Mouse (Mus musculus) myocyte (in vitro differentiated cells): ENCODE data around the gene Gm5447. TPM values are rescaled to one million over a fixed set of nuclear protein-coding genes. Genes with fewer than 3 reads are reported as not detected.

ENCODE experiments used
- H3K27me3 ChIP-seq: one replicate; pipeline ENCODE4 v1.6.1; 2011; ENCODE audit not compliant: control insufficient read depth, insufficient read depth, insufficient read length
- H3K36me3 ChIP-seq: one replicate; pipeline ENCODE4 v1.6.1; 2011; ENCODE audit not compliant: control insufficient read depth, insufficient read depth
- H3K4me2 ChIP-seq: one replicate; pipeline ENCODE4 v1.6.1; 2011; ENCODE audit warnings: low read depth, control low read depth
- H3K4me3 ChIP-seq: one replicate; pipeline ENCODE4 v1.5.1; 2011; ENCODE audit warnings: mild to moderate bottlenecking, control low read depth, moderate library complexity
- H3K79me2 ChIP-seq: one replicate; pipeline ENCODE4 v1.6.1; 2011; ENCODE audit not compliant: control insufficient read depth, insufficient read depth
- H3ac ChIP-seq: one replicate; pipeline ENCODE4 v1.6.1; 2011; ENCODE audit not compliant: control insufficient read depth, insufficient read length
- CEBPB ChIP-seq: IDR thresholded peaks from 2 replicates; pipeline ENCODE4 v1.6.1; 2011; ENCODE audit warnings: mild to moderate bottlenecking, moderate library complexity; ENCODE audit not compliant: poor library complexity, insufficient read depth, severe bottlenecking
- E2F4 ChIP-seq: IDR thresholded peaks from one replicate; pipeline ENCODE4 v1.6.1; 2011; ENCODE audit warnings: mild to moderate bottlenecking, control low read depth, moderate library complexity; ENCODE audit not compliant: insufficient read depth
- MAX ChIP-seq: IDR thresholded peaks from one replicate; pipeline ENCODE4 v1.6.1; 2011; ENCODE audit warnings: low read depth, mild to moderate bottlenecking, control low read depth
- MYOD1 ChIP-seq, 3 experiments: IDR thresholded peaks; one replicate each; pipeline ENCODE4 v1.6.1; 2011; ENCODE audit warnings: control low read depth in 2 of 3, low read depth in 2 of 3, mild to moderate bottlenecking in 2 of 3, moderate library complexity in 1 of 3; ENCODE audit not compliant: insufficient read length in 2 of 3, control insufficient read depth in 1 of 3
- MYOG ChIP-seq, 3 experiments: IDR thresholded peaks; one replicate each; pipeline ENCODE4 v1.6.1; 2011; ENCODE audit warnings: control low read depth in 2 of 3, low read depth in 2 of 3, mild to moderate bottlenecking in 2 of 3; ENCODE audit not compliant: insufficient read length in 2 of 3, control insufficient read depth in 1 of 3, insufficient read depth in 1 of 3
- POLR2A ChIP-seq: IDR thresholded peaks from one replicate; pipeline ENCODE4 v1.6.1; 2011; ENCODE audit warnings: low read depth, mild to moderate bottlenecking, control low read depth, moderate library complexity; ENCODE audit not compliant: insufficient read length
- POLR2AphosphoS2 ChIP-seq: IDR thresholded peaks from one replicate; pipeline ENCODE4 v1.6.1; 2011; ENCODE audit warnings: low read depth, control low read depth; ENCODE audit not compliant: insufficient read length
- REST ChIP-seq: IDR thresholded peaks from one replicate; pipeline ENCODE4 v1.6.1; 2011; ENCODE audit warnings: mild to moderate bottlenecking, control low read depth, moderate library complexity; ENCODE audit not compliant: insufficient read depth, insufficient read length
- SRF ChIP-seq: IDR thresholded peaks from one replicate; pipeline ENCODE4 v1.6.1; 2011; ENCODE audit warnings: low read depth; ENCODE audit not compliant: control insufficient read depth, insufficient read length
- TCF12 ChIP-seq: IDR thresholded peaks from one replicate; pipeline ENCODE4 v1.6.1; 2011; ENCODE audit warnings: mild to moderate bottlenecking, control low read depth; ENCODE audit not compliant: poor library complexity, insufficient read depth, severe bottlenecking
- TCF3 ChIP-seq: IDR thresholded peaks from one replicate; pipeline ENCODE4 v1.6.1; 2011; ENCODE audit warnings: low read depth, control low read depth; ENCODE audit not compliant: insufficient read length
- USF1 ChIP-seq: IDR thresholded peaks from one replicate; pipeline ENCODE4 v1.6.1; 2011; ENCODE audit warnings: low read depth, mild to moderate bottlenecking, control low read depth, moderate library complexity
- polyA plus RNA-seq: library from polyadenylated mRNA; unstranded; fragments of >200 nt; fragmentation: generic; extraction: Trizol; gene quantifications from one replicate; pipeline ENCODE4 v1.2.1, GENCODE M21; 2012; ENCODE audit warnings: missing spikeins

Gene Gm5447
- polyA plus RNA-seq, 1 experiment: not detected

GRCm38 (mm10) chr13:30945788-30946187 lies 28.2 kb upstream of the Gm5447 start:
- Histone ChIP-seq H3K4me2 (no peak overlapping the region), H3K36me3 (no peaks in the 10 kb centered on the region), H3K27me3 (no peaks in the 10 kb centered on the region), H3K4me3 (no peak overlapping the region), H3K79me2 (peaks cover 11% of the 10 kb centered on the region), H3ac (no peak overlapping the region)
- no peak for TF ChIP-seq REST
- TF ChIP-seq TCF3: no peak
- no peak for TF ChIP-seq POLR2AphosphoS2
- no peak for TF ChIP-seq MAX
- no peak for TF ChIP-seq E2F4
- no peak for TF ChIP-seq USF1
- TF ChIP-seq MYOG (IDR thresholded peaks at IDR 0.05; ENCODE audit: control insufficient read depth in 1 of 3, insufficient read depth in 1 of 3, insufficient read length in 2 of 3, low read depth in 2 of 3): no peak
- TF ChIP-seq MYOD1 (IDR thresholded peaks at IDR 0.05; ENCODE audit: control insufficient read depth in 1 of 3, insufficient read length in 2 of 3, low read depth in 2 of 3): no peak
- no peak for TF ChIP-seq SRF
- no peak for TF ChIP-seq TCF12
- no peak for TF ChIP-seq CEBPB
- no peak for TF ChIP-seq POLR2A

- H3K36me3 ChIP-seq: no peaks in the 10 kb centered on the region
- H3K27me3 ChIP-seq: no peaks in the 10 kb centered on the region
- TF ChIP-seq MYOG (IDR thresholded peaks at IDR 0.05; ENCODE audit: control insufficient read depth in 1 of 3, insufficient read depth in 1 of 3, insufficient read length in 2 of 3, low read depth in 2 of 3): peak in 1 of 3 experiments; percentile 2
- no peak for TF ChIP-seq CEBPB
- H3K79me2 ChIP-seq: peaks cover 11% of the 10 kb centered on the region
- H3ac ChIP-seq: no peak overlapping the region
- no peak overlapping the region for H3K4me2 ChIP-seq
- no peak overlapping the region for H3K4me3 ChIP-seq
These were observed 26.9 kb upstream of the Gm5447 start for GRCm38 (mm10) chr13:30947129-30947528.

GRCm38 (mm10) chr13:30947540-30947939 lies 26.5 kb upstream of the Gm5447 start, which contains the start of gene Hus1b:
Gene Hus1b (minus strand): TSS chr13:30947759.
- TF ChIP-seq TCF3: no peak
- no peak for TF ChIP-seq POLR2AphosphoS2
- TF ChIP-seq USF1: no peak
- TF ChIP-seq REST: no peak
- TF ChIP-seq MYOD1 (IDR thresholded peaks at IDR 0.05; ENCODE audit: control insufficient read depth in 1 of 3, insufficient read length in 2 of 3, low read depth in 2 of 3): no peak
- TF ChIP-seq E2F4: no peak
- TF ChIP-seq POLR2A: no peak
- TF ChIP-seq CEBPB: no peak
- no peak for TF ChIP-seq SRF
- no peak for TF ChIP-seq TCF12
- no peak for TF ChIP-seq MYOG (IDR thresholded peaks at IDR 0.05; ENCODE audit: control insufficient read depth in 1 of 3, insufficient read depth in 1 of 3, insufficient read length in 2 of 3, low read depth in 2 of 3)
- TF ChIP-seq MAX: no peak
- Histone ChIP-seq H3K27me3 (no peaks in the 10 kb centered on the region), H3K36me3 (no peaks in the 10 kb centered on the region)

GRCm38 (mm10) chr13:30949181-30949580 lies 24.8 kb upstream of the Gm5447 start:
- Histone ChIP-seq H3K4me2 (no peak overlapping the region), H3K36me3 (no peaks in the 10 kb centered on the region), H3K27me3 (no peaks in the 10 kb centered on the region), H3ac (no peak overlapping the region), H3K79me2 (peaks cover 9% of the 10 kb centered on the region), H3K4me3 (no peak overlapping the region)
- TF ChIP-seq SRF: no peak
- no peak for TF ChIP-seq POLR2A
- no peak for TF ChIP-seq MYOG (IDR thresholded peaks at IDR 0.05; ENCODE audit: control insufficient read depth in 1 of 3, insufficient read depth in 1 of 3, insufficient read length in 2 of 3, low read depth in 2 of 3)
- no peak for TF ChIP-seq POLR2AphosphoS2
- no peak for TF ChIP-seq MAX
- no peak for TF ChIP-seq MYOD1 (IDR thresholded peaks at IDR 0.05; ENCODE audit: control insufficient read depth in 1 of 3, insufficient read length in 2 of 3, low read depth in 2 of 3)
- no peak for TF ChIP-seq REST
- TF ChIP-seq TCF12: no peak
- TF ChIP-seq CEBPB: no peak
- no peak for TF ChIP-seq E2F4
- no peak for TF ChIP-seq TCF3
- TF ChIP-seq USF1: no peak

More at GRCm38 (mm10) chr13:30947540-30947939, 26.5 kb upstream of the Gm5447 start, which contains the start of gene Hus1b:
- Histone ChIP-seq H3K79me2 (peaks cover 11% of the 10 kb centered on the region), H3ac (no peak within 1 kb of the TSS), H3K4me2 (no peak within 1 kb of the TSS), H3K4me3 (no peak within 1 kb of the TSS)

GRCm38 (mm10) chr13:30952044-30952443 lies 22.0 kb upstream of the Gm5447 start:
- Histone ChIP-seq H3K4me3 (no peak overlapping the region), H3K79me2 (peaks cover 8% of the 10 kb centered on the region), H3K36me3 (peaks cover 3% of the 10 kb centered on the region), H3K4me2 (no peak overlapping the region), H3ac (no peak overlapping the region), H3K27me3 (no peaks in the 10 kb centered on the region)
- TF ChIP-seq E2F4 (no peak), TCF3 (no peak), MYOD1 (IDR thresholded peaks at IDR 0.05; ENCODE audit: control insufficient read depth in 1 of 3, insufficient read length in 2 of 3, low read depth in 2 of 3) (no peak), TCF12 (no peak), MYOG (IDR thresholded peaks at IDR 0.05; ENCODE audit: control insufficient read depth in 1 of 3, insufficient read depth in 1 of 3, insufficient read length in 2 of 3, low read depth in 2 of 3) (no peak), SRF (no peak), POLR2AphosphoS2 (no peak), USF1 (no peak), MAX (no peak), REST (no peak), CEBPB (no peak), POLR2A (no peak)
